Mouse (Mus musculus): ENCODE data around the gene Nanog.

GRCm38 (mm10) chr6:122701816-122702215 lies 5.5 kb upstream of the Nanog start:
- TF ChIP-seq CTCF (IDR thresholded peaks at IDR 0.05; ENCODE audit: insufficient read depth, low read length) = no peak
- no peak for TF ChIP-seq POLR2A (IDR thresholded peaks at IDR 0.05; ENCODE audit: borderline replicate concordance, extremely low read depth, low read depth, low read length)

Data from lung, adult 2 months (tissue).